Mouse (Mus musculus) lung, embryonic 14.5 days (tissue): ENCODE measurements at regions not wholly inside any gene's neighbourhood (a gene's known extent, or its start where the extent isn't known, plus 50 kb on each side); places are given as distances from the start of the nearest gene placed in this dataset.

Experiments used
- ATAC-seq: fragments of 200-750 bp; cut with Nextera tagmentation; 2 replicates; pipeline ENCODE4 v1.8.0; 2017; ENCODE audit warnings: mild to moderate bottlenecking, moderate TSS enrichment, moderate library complexity; ENCODE audit not compliant: insufficient read depth
- DNase-seq: peaks from one replicate; pipeline ENCODE4 v3.0.0-alpha.2; 2015
- H3K27ac ChIP-seq: fragments of 300-500 bp; sonication (generic); 2 replicates; pipeline ENCODE4 v1.5.1; 2014; ENCODE audit warnings: low read depth, mild to moderate bottlenecking, moderate library complexity
- H3K27me3 ChIP-seq: fragments of 300-500 bp; sonication (generic); 2 replicates; pipeline ENCODE4 v1.6.1; 2014; ENCODE audit warnings: low read length, control low read depth; ENCODE audit not compliant: insufficient read depth
- H3K36me3 ChIP-seq: fragments of 300-500 bp; sonication (generic); 2 replicates; pipeline ENCODE4 v1.6.1; 2014; ENCODE audit warnings: control low read depth; ENCODE audit not compliant: insufficient read depth
- H3K4me1 ChIP-seq: fragments of 300-500 bp; sonication (generic); 2 replicates; pipeline ENCODE4 v1.6.1; 2014; ENCODE audit warnings: antibody characterized with exemption, control low read depth; ENCODE audit not compliant: insufficient read depth
- H3K4me2 ChIP-seq: fragments of 300-500 bp; sonication (generic); 2 replicates; pipeline ENCODE4 v1.6.1; 2014; ENCODE audit warnings: mild to moderate bottlenecking
- H3K4me3 ChIP-seq: fragments of 300-500 bp; sonication (generic); 2 replicates; pipeline ENCODE4 v1.5.1; 2014; ENCODE audit warnings: low read depth, low read length
- H3K9ac ChIP-seq: fragments of 300-500 bp; sonication (generic); 2 replicates; pipeline ENCODE4 v1.6.1; 2014
- H3K9me3 ChIP-seq: fragments of 300-500 bp; sonication (generic); 2 replicates; pipeline ENCODE4 v1.6.1; 2016; ENCODE audit warnings: low read depth, low read length, control low read depth
- CTCF ChIP-seq: IDR thresholded peaks from 2 replicates; pipeline ENCODE4 v1.5.1; 2016; ENCODE audit warnings: antibody characterized with exemption, low read depth
- WGBS: fragments of 180-500 bp; shearing (Covaris S2); extraction: QIAGEN DNeasy Blood & Tissue Kit; methylation state at CpG from one replicate; pipeline ENCODE4 v1.1.7; 2014; 5-methylcytosine and 5-hydroxymethylcytosine counted together

DNA sequence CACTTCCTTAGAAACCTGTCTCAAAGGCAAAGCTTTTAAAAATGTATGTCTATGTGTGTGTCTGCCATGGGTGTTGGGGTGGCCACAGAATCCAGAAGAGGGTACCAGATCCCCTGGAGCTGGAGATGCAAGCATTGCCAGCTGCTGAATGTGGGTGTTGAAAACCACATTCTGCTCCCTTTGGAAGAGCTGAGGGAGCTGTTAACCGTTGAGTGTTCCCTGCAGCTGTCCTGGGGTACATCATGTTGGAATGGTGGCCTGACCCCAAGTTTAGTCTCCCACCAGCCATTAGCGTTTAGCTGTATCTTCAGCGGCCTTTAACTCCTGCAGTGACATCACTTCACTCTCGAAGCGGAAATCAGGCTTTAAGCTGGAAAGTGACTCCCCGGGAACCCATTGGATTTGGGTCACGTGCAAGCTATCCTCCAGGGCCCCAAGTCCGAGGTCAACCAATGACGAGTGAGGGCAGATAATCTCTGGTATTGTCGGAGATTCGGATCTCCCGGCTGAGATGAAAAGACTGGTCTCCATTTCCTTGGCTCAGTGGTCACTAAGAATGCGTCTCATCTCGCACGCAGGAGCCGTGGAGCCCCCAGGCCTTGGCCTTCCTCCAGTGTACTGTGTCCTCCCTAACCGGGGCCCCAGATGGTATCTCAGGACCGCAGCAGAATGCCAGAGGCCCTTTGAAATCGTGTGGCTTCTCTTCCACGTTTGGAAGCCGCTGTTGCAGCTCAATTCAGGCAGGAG, 412.9 kb upstream of the Tbx3 start:
- no peak overlapping the region for H3K9ac ChIP-seq
- TF ChIP-seq CTCF = no peak
- H3K27ac ChIP-seq = no peak overlapping the region
- DNase-seq (peak; percentile 48), ATAC-seq (no peak)
- H3K4me1 ChIP-seq = peaks cover 6% of the 10 kb centered on the region
- 47% methylated on average over 21 of the region's 21 CpGs for WGBS
- no peak overlapping the region for H3K4me3 ChIP-seq
- H3K27me3 ChIP-seq = no peaks in the 10 kb centered on the region
- no peak overlapping the region for H3K4me2 ChIP-seq
- no peaks in the 10 kb centered on the region for H3K36me3 ChIP-seq
- no peaks in the 10 kb centered on the region for H3K9me3 ChIP-seq

DNA sequence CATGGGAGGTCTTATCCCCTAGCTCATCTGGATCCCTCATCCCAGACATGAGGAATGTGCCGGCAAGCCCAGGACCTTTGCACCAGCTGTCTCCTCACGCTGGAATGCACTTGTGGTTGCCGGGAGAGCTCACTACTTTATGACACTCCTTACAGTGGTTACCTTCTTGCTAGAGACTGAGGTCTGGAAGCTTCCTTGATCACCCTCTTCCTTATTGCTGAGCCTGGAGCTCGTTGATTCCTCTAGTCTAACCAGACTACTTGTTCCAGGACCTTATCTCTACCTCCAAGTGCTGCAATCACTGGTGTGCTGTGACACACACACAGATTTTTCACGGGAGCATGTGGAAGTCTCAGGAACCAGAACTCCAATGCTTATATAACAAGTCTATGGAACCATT, 411.6 kb upstream of the Tbx3 start:
- no peaks in the 10 kb centered on the region for H3K9me3 ChIP-seq
- no peak overlapping the region for H3K27ac ChIP-seq
- ATAC-seq = no peak
- H3K4me3 ChIP-seq = no peak overlapping the region
- no peak overlapping the region; the same call in 1 of the 2 replicates for H3K9ac ChIP-seq
- TF ChIP-seq CTCF = no peak
- H3K4me2 ChIP-seq = no peak overlapping the region
- H3K27me3 ChIP-seq = no peaks in the 10 kb centered on the region
- H3K36me3 ChIP-seq = no peaks in the 10 kb centered on the region
- H3K4me1 ChIP-seq = peaks cover 6% of the 10 kb centered on the region
- WGBS = 79% methylated on average over 5 of the region's 5 CpGs
- DNase-seq = no peak

DNA sequence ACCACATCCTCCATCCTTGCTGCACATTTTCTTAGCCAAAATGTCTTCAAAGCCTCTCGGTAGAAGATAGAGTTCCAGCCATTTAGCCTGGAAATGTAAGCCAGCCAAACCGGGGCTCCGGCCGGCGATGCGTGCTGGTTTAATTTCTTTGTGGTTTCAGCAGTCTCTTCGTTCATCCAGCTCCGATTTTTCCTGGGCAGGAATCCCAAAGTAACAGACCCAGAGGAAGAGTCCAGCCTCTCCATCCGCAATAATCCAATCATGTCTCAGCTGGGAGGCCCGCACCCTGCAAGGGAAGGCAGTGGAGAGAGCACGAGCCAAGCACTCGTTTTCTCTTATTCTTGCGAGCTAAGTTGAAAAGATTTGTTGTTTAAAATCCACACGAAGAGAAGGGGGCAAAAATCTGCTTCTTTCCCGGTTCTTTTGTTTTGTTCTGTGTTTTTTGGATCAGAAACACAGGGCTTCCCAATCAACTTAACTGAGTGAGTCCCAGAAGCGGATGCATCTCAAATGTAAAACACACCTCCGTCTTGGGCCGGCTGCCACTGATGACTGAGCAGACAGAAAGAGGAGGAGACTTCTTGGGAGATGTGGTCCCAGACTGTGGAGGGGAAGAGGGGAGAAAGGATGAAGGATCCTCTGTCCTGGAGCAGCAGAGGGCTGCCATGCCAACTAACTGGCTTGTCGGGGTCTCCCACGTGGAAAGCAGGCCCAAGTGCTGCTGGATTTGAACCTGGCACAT, 405.1 kb upstream of the Tbx3 start:
- Histone ChIP-seq H3K36me3 (no peaks in the 10 kb centered on the region), H3K4me2 (peak overlapping the region; percentile 26), H3K27ac (peak overlapping the region; percentile 75), H3K4me3 (no peak overlapping the region), H3K9me3 (no peaks in the 10 kb centered on the region), H3K27me3 (no peaks in the 10 kb centered on the region), H3K4me1 (no peaks in the 10 kb centered on the region), H3K9ac (no peak overlapping the region)
- WGBS = 48% methylated on average over 20 of the region's 20 CpGs
- DNase-seq (peak; percentile 82), ATAC-seq (peak; percentile 88)
- no peak for TF ChIP-seq CTCF

DNA sequence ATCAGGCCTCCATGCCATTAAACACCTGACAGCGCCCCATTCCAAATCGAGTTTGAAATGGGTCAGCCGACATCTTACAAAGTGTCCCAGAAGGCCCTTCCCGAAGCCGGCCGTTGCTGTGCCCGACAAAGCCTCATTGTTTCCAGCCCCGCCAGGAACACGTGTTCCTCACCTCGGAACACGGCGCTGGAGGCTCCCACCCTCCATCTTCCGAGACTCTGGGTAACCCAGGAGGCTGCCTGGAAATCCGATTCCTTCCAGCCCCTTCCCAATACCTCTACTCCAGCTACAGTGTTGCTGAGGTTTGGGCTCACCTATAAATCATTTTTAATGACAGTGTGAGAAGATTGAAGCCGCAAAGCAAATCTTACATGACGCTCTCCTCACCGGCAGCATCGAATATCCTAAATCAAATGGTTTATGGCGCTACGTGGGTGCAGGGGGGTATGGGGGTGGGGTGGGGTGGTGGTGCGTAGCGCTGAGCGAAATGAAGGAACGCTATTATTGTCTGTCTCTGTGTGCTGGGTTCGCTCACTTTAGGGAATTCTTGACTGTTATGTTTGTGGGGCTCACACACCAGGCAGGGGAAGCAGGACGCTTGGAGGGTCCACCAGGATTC, 399.1 kb upstream of the Tbx3 start:
- WGBS = 75% methylated on average over 26 of the region's 26 CpGs
- ATAC-seq (no peak), DNase-seq (no peak)
- Histone ChIP-seq H3K9ac (no peak overlapping the region), H3K4me1 (no peaks in the 10 kb centered on the region), H3K4me2 (no peak overlapping the region), H3K27me3 (no peaks in the 10 kb centered on the region), H3K9me3 (no peaks in the 10 kb centered on the region), H3K36me3 (no peaks in the 10 kb centered on the region), H3K4me3 (no peak overlapping the region), H3K27ac (no peak overlapping the region)
- TF ChIP-seq CTCF = no peak

DNA sequence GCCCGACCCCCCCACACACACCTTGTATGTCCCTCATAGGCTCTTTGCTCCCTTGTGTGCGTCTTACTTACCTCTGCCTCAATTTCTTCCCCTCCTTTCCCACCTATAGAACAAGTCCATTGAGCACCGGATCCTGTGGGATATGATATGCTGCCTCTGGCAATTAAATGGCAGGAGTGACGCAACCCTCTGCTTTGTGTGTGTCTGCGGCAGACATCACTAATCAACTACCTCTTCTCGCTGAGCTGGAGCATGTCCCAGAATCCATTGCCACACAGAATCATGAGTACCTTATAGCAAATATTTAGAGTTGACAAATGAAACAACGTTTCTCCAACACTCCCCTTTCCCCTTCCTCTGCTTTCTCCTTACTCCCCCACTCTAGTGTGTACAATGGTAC, 397.3 kb upstream of the Tbx3 start:
- H3K9ac ChIP-seq = no peak overlapping the region

DNA sequence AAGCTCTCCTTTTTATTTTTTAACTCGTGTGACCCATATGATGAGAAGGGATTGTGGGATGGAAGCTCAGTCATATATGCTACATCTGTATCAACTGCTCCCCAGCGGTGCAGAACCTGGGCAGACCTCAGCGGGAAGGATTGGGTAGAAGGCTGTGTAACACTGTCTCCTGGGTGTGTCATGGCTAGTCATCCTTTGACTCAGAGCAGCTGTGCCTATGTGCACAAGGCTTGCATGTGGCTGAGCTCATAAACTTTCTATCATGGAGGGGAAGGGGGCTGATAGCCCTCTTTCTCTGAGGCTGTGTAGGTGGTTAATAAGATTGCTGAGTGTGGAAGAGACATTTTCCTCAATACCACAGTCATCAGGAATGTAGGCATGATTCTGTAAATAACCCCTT, 396.9 kb upstream of the Tbx3 start:
- Histone ChIP-seq H3K9ac (no peak overlapping the region), H3K9me3 (no peaks in the 10 kb centered on the region), H3K4me1 (no peaks in the 10 kb centered on the region), H3K27me3 (no peaks in the 10 kb centered on the region), H3K4me2 (no peak overlapping the region), H3K4me3 (no peak overlapping the region), H3K27ac (no peak overlapping the region), H3K36me3 (no peaks in the 10 kb centered on the region)
- 80% methylated on average over 3 of the region's 3 CpGs for WGBS
- TF ChIP-seq CTCF = no peak
- ATAC-seq = no peak
- DNase-seq = no peak

More for the DNA sequence above, 397.3 kb upstream of the Tbx3 start:
- Histone ChIP-seq H3K4me1 (no peaks in the 10 kb centered on the region), H3K36me3 (no peaks in the 10 kb centered on the region), H3K9me3 (no peaks in the 10 kb centered on the region), H3K4me3 (no peak overlapping the region), H3K27me3 (no peaks in the 10 kb centered on the region), H3K27ac (no peak overlapping the region), H3K4me2 (no peak overlapping the region)
- WGBS = 65% methylated on average over 7 of the region's 7 CpGs
- DNase-seq (peak; percentile 21), ATAC-seq (no peak)
- TF ChIP-seq CTCF = no peak
